Mouse (Mus musculus) ES-Bruce4 (cell line): ENCODE data around the gene Tdrd6.

Source experiments
- CTCF ChIP-seq: IDR thresholded peaks from one replicate; pipeline ENCODE4 v1.8.1; 2011; ENCODE audit warnings: low read depth, low read length
- POLR2A ChIP-seq: IDR thresholded peaks from one replicate; pipeline ENCODE4 v1.8.1; 2011; ENCODE audit warnings: low read length; ENCODE audit not compliant: insufficient read depth

DNA sequence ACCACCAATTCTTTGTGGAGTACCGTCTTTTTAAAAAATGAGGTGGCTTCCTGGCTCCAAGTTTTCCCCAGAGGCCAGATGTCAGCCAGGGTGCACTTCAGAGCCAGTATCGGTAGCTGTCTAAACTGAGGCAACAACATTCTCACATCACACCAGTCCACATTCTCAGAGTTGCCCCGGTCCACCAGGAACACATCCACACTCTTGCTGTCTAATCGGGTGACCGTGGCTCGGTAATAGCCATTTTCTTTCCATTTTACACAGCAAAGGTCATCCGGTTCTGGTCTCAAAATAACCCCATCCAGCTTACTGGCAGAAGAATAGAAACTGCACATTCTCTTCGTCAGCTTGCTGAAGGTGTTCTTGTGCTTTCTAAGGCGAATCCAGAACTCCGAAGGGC is 1.9 kb downstream of the Tdrd6 start:
- TF ChIP-seq CTCF (no peak), POLR2A (no peak)
